Mouse (Mus musculus): ENCODE measurements at regions not wholly inside any gene's neighbourhood (a gene's known extent, or its start where the extent isn't known, plus 50 kb on each side); places are given as distances from the start of the nearest gene placed in this dataset.

DNA sequence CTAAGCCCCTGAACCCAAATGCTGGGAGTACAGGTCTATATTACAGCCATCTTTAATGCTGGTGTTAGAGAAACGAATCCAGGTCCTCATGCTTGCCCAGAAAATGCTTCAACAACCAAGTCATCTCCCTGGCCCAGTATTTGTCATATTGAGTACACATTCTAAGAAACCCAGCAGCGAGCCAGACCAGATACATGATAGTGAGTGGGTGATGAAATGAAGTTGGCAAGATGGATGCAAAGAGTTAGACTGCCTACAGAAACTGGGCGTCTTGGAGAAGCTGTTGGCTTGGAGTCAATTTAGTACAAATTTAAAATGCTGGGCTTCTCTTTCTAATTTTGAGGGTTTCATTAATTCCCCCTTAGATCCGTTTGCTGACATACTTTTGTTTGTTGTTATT, 203.1 kb upstream of the Pdzrn3 start:
- intact Hi-C loops (cut with DNase I) = no loop called here
- Histone ChIP-seq H3K4me3 (no peak overlapping the region), H3K27ac (no peak overlapping the region), H3K4me1 (ENCODE audit: control insufficient read depth, insufficient read depth, low read length) (no peaks in the 10 kb centered on the region), H3K36me3 (ENCODE audit: control insufficient read depth, insufficient read depth, low read length) (no peaks in the 10 kb centered on the region), H3K9ac (ENCODE audit: low read depth, low read length) (no peak overlapping the region), H3K79me2 (replicated peaks; ENCODE audit: control insufficient read depth, insufficient read depth, low read length) (no peaks in the 10 kb centered on the region), H3K27me3 (ENCODE audit: control insufficient read depth, insufficient read depth, low read length) (no peaks in the 10 kb centered on the region)
- no peak for DNase-seq
- WGBS = 60% methylated on average over 4 of the region's 4 CpGs
- no peak for TF ChIP-seq POLR2A (IDR thresholded peaks at IDR 0.05; ENCODE audit: insufficient read depth, low read depth, low read length)
- TF ChIP-seq CTCF (IDR thresholded peaks at IDR 0.05) = no peak

GRCm38 (mm10) chr6:101556096-101556495, 178.4 kb upstream of the Pdzrn3 start:
- WGBS = 97% methylated on average over 1 of the region's 1 CpGs
- Histone ChIP-seq H3K36me3 (ENCODE audit: control insufficient read depth, insufficient read depth, low read length) (no peaks in the 10 kb centered on the region), H3K27me3 (ENCODE audit: control insufficient read depth, insufficient read depth, low read length) (no peaks in the 10 kb centered on the region), H3K4me3 (no peak overlapping the region), H3K79me2 (replicated peaks; ENCODE audit: control insufficient read depth, insufficient read depth, low read length) (no peaks in the 10 kb centered on the region), H3K4me1 (ENCODE audit: control insufficient read depth, insufficient read depth, low read length) (no peaks in the 10 kb centered on the region), H3K9ac (ENCODE audit: low read depth, low read length) (no peak overlapping the region), H3K27ac (no peak overlapping the region)
- intact Hi-C loops (cut with DNase I) = no loop called here
- TF ChIP-seq POLR2A (IDR thresholded peaks at IDR 0.05; ENCODE audit: insufficient read depth, low read depth, low read length) (no peak), EP300 (IDR thresholded peaks at IDR 0.05; ENCODE audit: insufficient read depth, low read depth, low read length) (no peak), CTCF (IDR thresholded peaks at IDR 0.05) (no peak)
- no peak for DNase-seq

- H3K9ac ChIP-seq (ENCODE audit: low read depth, low read length) = no peak overlapping the region
- intact Hi-C loops (cut with DNase I) = no loop called here
- no peak overlapping the region for H3K27ac ChIP-seq
- H3K36me3 ChIP-seq (ENCODE audit: control insufficient read depth, insufficient read depth, low read length) = no peaks in the 10 kb centered on the region
- no peak for DNase-seq
- no peaks in the 10 kb centered on the region for H3K4me1 ChIP-seq (ENCODE audit: control insufficient read depth, insufficient read depth, low read length)
- 25% methylated on average over 2 of the region's 2 CpGs for WGBS
- H3K79me2 ChIP-seq (replicated peaks; ENCODE audit: control insufficient read depth, insufficient read depth, low read length) = no peaks in the 10 kb centered on the region
- TF ChIP-seq CTCF (IDR thresholded peaks at IDR 0.05) (no peak), POLR2A (IDR thresholded peaks at IDR 0.05; ENCODE audit: insufficient read depth, low read depth, low read length) (no peak), EP300 (IDR thresholded peaks at IDR 0.05; ENCODE audit: insufficient read depth, low read depth, low read length) (no peak)
- no peak overlapping the region for H3K4me3 ChIP-seq
- H3K27me3 ChIP-seq (ENCODE audit: control insufficient read depth, insufficient read depth, low read length) = no peaks in the 10 kb centered on the region
Measured at GRCm38 (mm10) chr6:101554965-101555604, 177.4 kb upstream of the Pdzrn3 start.

DNA sequence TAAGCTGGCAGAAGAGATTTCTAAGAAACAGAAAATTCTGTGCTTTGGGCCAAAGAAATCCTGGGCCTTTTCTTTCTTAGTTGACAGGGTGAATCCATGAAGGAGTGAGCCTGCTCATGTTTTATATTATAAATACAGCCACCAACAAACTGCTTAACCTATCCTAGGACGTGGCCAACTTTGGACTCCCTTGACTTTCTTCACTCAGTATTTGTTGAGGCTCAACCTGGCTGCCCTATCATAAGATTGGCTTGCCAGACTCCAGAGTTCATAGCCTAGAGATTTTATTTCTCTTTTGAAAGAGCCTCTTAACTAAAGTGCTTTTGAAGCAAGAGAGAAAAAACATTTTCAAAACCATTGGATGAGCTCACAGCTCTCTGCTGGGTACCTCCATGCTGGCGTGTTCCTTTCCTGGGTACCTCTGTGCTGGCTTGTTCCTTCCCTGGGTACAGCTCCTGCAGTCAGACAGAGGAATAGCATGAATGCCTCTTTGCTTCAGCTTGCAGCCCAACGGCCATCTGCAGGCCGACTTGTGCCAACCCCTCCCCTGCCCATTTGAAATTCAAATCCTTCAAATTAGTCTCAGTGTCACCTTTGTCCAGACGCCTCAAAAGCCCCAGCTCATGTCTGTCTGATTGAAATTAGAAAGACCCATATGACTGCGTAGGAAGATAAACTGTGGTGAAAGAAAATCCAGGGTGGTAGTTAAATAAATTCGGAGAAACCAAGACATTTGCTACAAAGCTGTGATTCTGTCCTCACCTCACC, 173.0 kb upstream of the Pdzrn3 start:
- Histone ChIP-seq H3K4me1 (ENCODE audit: control insufficient read depth, insufficient read depth, low read length) (no peaks in the 10 kb centered on the region), H3K9ac (ENCODE audit: low read depth, low read length) (no peak overlapping the region), H3K79me2 (replicated peaks; ENCODE audit: control insufficient read depth, insufficient read depth, low read length) (no peaks in the 10 kb centered on the region), H3K4me3 (no peak overlapping the region), H3K27me3 (ENCODE audit: control insufficient read depth, insufficient read depth, low read length) (no peaks in the 10 kb centered on the region), H3K36me3 (ENCODE audit: control insufficient read depth, insufficient read depth, low read length) (no peaks in the 10 kb centered on the region), H3K27ac (no peak overlapping the region)
- DNase-seq = no peak
- TF ChIP-seq EP300 (IDR thresholded peaks at IDR 0.05; ENCODE audit: insufficient read depth, low read depth, low read length) = no peak
- TF ChIP-seq CTCF (IDR thresholded peaks at IDR 0.05) = no peak
- TF ChIP-seq POLR2A (IDR thresholded peaks at IDR 0.05; ENCODE audit: insufficient read depth, low read depth, low read length) = no peak
- intact Hi-C loops (cut with DNase I) = no loop called here
- 59% methylated on average over 7 of the region's 7 CpGs for whole genome bisulfite sequencing

- intact Hi-C loops (cut with DNase I) = loop anchor here (5.0 kb wide), 1 partner anchor 655 kb away; no protein-coding TSS in a partner anchor
Measured at GRCm38 (mm10) chr6:101537581-101537980, 159.9 kb upstream of the Pdzrn3 start.

More at GRCm38 (mm10) chr6:101537581-101537980, 159.9 kb upstream of the Pdzrn3 start:
- H3K9ac ChIP-seq (ENCODE audit: low read depth, low read length) = no peak overlapping the region
- 80% methylated on average over 5 of the region's 5 CpGs for WGBS
- no peak overlapping the region for H3K4me3 ChIP-seq
- no peak overlapping the region for H3K27ac ChIP-seq
- H3K4me1 ChIP-seq (ENCODE audit: control insufficient read depth, insufficient read depth, low read length) = no peaks in the 10 kb centered on the region
- no peaks in the 10 kb centered on the region for H3K27me3 ChIP-seq (ENCODE audit: control insufficient read depth, insufficient read depth, low read length)
- no peak for DNase-seq
- no peaks in the 10 kb centered on the region for H3K79me2 ChIP-seq (replicated peaks; ENCODE audit: control insufficient read depth, insufficient read depth, low read length)
- no peak for TF ChIP-seq EP300 (IDR thresholded peaks at IDR 0.05; ENCODE audit: insufficient read depth, low read depth, low read length)
- TF ChIP-seq POLR2A (IDR thresholded peaks at IDR 0.05; ENCODE audit: insufficient read depth, low read depth, low read length) = no peak
- no peak for TF ChIP-seq CTCF (IDR thresholded peaks at IDR 0.05)
- H3K36me3 ChIP-seq (ENCODE audit: control insufficient read depth, insufficient read depth, low read length) = no peaks in the 10 kb centered on the region
